Mouse (Mus musculus) embryo, embryonic 10.5 days (tissue): ENCODE measurements around the gene Fam107a.
A peak's percentile ranks its signal among the peaks of the same experiment; 100 is the strongest.
"Not testable (repeated sequence)": the region's sequence is repeated elsewhere in the genome, so short reads cannot be mapped to it uniquely, and the experiment has no call there.

Experiments
- DNase-seq: peaks from one replicate; pipeline ENCODE4 v3.0.0-alpha.2; 2015; ENCODE audit warnings: low spot score

The Fam107a gene

DNA sequence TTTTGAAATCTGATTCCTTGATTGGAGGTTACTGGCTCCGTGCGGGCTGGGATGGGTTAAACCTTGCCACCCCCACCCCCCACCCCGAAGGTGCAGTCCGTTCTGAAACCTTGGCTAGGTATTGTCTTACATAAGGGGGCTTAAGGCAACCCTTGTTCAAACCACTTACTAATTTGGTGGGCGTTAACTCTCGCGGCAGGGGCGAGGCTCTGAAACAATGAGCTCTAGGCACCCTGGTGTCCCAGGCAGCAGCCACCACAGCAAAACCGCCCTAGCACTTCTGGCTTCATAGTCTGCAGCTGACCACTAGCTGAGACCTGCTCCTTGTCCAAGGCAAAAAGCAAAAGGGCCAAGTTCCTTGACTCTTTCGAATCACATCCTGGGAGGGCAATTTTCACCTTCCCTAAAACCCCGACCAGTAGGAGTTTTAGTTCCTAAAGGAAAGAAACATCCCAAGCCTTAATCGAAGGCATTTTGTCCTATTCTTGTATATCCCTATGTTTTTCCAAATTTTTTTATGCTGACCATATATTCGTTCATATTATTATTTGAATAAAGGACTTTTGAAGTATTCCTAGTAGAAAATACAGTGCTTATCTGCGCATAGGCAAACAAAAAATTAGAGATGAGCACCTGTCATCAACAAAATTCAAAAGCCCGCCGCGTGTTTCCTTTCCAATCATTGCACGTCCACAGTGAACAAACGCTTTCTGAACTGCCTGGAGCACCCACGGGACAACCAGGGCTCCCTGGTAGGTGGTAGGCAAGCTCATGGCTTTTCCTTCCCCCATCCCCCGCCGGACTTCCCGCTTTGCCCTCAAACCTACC, 1.2 kb downstream of the Fam107a start:
- DNase-seq: peak; percentile 55

DNA sequence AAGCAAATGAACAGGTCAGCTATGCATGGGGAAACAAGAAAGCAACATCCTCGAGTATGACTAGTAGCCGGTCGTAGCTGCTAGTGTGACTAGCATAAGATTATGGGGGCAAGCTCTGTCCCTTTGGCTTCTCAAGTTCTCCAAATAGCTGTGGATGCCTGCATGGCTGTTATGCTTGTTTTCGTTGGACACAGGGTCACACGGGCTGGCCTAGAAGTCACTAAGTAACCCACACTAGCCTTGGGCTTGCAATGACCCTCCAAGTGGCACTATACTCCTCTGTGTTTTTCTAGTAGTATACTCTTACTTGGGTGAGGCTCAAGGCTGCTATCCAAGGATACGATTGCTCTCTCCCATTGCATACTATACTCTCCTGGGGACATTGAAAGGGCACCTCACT, 2.7 kb downstream of the Fam107a start:
- no peak for DNase-seq

DNA sequence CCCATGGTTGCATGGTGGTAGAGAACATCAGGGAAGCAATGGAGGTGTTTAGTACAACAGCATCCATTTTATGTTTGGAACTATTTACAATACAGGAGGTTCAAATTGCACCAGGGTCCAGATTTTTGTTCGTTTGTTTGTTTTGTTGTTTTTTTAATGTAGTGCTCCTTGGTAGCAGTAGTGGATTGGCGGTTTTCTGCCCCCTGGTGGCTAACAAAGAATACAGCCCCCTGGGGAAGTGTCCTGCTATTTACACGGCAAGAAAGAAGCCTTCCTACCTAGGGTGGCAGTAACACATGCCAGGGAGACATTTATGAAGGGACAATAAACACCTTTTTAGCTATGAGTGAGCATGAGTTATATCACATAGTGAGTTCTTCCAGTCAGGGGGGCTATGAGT, 3.3 kb downstream of the Fam107a start:
- peak; percentile 53 for DNase-seq

DNA sequence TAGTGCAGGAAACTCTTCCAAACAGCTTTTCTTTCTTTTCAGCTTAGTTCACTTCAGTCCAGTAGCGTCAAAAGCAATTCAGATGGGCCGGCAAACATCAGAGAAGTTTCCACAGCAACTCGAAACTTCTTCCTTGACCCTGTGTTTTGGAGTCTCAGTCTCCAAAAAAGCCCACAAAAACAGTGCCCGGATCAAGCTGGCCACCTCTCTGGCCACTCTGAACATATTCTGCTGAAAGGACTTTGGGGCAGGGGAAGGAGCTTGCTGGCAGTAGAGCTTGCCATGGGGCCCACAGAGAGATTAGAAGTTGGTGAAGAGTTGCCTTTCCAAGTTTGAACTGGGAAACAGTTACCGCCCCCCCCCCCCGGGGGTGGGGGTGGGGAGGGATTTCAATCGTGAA, 3.9 kb downstream of the Fam107a start:
- no peak for DNase-seq

DNA sequence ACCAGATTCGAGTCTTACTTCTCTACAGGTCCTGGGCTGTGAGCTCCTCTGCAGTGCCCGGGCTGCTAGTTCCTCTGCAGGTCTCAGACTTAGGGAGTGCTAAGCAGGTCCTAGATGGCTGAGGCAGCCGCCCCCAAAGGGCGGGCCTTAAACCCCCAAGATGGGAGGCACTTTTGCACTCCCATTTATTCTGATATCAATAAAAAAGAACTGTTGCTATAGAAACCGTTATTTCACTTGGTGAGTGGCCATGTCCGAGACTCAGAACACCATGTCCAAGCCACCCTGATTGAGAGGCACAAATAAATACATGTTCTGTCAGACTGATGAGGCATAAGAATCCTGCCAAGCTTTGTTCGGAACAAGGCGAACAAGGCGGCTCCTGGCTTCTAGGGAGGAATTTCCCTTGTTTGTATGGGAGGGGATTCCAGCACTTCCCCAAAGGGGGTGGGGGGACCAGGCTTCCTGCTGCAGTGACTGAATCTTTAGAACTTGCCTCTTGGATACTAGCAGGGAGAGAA, 8.1 kb downstream of the Fam107a start:
- DNase-seq: no peak

DNA sequence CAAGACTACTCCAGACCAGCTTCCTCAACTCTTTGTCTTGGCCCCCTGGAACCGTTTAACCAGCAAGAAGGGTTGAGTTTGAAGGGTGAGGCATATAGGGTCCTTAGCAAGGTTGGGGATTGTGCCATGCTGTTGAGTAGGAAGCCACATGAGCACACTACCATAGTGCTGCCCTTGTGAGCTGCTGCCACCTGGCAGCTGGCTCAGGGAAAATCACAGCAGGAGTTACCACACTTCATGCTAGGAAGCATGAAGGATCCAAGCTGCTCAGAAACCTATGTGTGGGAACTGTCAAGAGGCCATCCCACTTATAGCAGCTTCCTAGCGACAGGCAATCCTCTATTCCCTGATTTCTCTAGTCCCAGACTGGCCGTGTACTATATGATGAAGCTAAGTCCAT, 9.2 kb downstream of the Fam107a start:
- no peak for DNase-seq

DNA sequence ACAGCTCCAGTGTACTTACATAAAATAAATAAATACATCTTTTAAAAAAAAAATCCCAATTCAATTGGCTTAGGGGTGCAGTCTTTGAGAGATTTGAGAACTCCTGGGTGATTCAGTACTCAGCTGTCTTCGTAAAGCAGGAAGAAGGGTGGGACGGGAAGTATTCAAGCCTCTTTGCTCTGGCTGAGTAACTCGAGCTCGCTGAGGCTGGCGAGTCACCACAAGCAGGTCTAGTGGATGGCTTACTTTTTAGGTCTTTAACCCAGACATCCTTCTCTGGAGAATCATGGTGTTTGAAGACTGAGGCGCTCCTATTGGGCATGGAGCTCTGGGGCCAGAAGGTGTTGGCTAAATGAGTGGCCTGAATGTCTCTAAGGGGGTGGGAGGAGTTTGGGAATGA, 10.9 kb downstream of the Fam107a start:
- no peak for DNase-seq

DNA sequence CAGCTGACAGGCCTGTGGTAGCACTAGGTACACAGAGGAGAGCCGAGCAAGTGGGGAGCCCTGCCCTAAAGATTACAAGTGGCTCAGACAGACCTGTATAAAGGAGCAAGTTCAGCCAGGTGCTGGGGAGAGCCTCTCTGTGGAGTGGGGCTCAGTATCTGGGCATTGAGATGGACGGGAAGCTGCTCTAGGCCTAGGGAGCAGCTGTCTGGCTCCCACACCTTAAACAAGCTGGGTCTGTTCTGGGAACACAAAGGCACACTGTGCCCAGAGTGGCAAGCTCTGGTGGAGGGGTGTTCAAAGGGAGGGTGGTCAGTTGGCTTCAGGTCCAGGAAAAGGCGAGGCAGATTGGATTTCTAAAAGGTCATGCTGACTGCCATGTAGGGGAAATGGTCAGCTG, 12.8 kb downstream of the Fam107a start:
- no peak for DNase-seq

DNA sequence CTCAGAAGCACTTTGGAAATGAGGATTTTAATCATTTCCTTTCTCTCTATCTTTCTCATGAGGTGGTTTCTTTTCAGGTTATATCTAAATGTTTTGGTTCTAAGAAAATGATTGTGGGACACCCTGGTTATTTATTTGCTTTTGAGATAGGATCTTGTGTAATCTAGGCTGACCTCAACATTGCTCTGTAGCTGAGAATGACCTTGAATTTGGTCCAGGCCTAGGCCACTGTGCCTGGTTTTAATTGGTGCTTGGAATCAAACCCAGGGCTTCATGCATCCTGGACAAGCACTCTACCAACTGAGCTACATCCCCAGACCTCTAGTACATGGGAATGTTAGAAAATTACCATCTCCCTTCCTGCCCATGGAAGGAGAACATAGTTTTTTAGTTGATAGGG, 13.7 kb downstream of the Fam107a start:
- DNase-seq: no peak

DNA sequence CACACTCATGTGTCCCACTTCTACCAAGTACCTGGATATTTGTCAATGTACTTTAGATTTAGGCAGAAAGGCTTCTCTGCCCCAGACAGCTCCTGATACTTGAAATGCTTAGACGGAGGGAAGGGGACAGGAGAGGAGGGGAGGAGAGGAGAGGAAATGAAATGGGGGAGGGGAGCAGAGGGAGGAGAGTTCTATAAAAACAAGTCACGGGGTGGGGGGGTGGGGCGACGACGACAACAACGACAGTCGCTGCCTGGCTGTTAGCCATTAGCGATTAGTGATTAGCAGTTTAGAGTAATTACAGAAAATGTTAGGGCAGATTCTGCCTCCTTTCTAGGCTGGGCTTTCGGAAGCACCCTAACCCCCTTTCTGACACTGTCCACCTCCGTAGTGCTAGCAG, 15.1 kb downstream of the Fam107a start:
- no peak for DNase-seq

DNA sequence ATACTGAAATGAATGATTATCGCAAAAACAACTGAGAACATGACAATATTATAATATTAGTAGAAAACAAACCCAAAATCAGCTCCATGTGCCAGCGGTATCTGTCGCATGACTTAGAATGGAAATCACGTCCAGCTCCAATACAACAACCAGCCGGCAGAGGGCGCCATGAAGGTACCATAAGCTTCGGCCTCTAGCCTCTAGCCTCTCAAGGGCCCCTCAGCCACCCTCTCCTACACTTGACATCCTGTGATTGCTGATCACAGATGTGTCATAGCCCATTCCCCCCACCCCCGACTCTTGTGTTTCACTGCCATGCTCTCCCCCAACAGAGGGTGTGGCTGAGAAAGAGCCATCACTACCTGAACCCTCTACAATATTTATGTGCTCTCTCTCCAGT, 17.5 kb downstream of the Fam107a start:
- peak; percentile 85 for DNase-seq

DNA sequence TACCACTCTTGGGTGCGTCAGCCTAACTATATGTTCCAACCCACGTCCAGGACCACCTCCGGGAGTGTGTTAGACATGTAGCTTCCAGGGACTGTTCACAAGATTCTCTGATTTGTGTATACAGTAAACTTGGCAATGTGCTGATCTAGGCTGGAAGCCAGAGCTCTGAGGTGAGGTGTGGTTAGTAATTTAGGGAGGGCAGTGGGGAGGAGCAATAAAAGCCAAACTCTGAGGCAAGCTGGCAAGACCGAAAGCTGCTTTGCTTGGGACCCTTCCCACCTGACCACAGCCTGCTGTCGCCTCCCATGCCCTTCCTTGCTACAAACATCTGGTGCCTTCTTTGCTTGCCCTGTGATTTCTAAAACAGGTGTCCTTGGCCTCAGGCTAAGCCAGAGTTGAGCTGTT, 19.9 kb downstream of the Fam107a start:
- DNase-seq: no peak

DNA sequence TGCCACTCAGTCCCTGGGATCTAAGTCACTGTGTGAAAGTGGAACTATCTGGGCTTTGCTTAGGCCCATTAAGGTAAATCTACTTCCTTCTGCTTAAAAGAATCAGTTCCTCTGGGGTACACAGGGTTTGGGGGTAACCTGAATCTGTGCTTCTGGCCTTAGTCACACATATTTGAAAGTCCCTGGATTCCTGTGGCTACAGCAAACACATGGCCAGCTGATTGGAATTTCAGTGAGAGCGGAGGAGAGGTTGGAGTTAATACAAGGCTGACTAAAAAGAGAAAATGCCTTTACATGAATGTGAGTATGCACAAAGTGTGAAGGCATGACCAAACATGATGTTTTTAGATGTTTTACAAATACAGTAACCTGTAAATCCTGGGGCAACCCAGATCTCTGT, 23.6 kb downstream of the Fam107a start:
- no peak for DNase-seq

DNA sequence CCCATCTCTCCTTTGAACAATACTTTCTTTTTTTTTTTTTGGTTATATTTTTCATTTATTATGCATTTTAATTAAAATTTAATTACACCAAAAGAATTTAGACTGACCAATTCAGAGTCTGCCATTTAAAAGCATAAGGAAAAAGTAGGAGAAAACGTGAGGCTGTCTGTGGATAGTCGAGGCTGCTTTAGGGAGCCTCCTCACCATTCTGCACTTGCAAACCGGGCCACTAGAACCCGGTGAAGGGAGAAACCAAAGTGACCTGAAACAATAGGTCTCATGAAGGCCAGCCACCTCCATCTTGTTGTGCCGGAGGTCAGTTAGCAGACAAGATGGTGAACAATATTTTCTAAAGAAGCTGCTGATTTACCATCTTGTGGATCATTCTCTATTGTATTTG, 31.2 kb downstream of the Fam107a start:
- not testable (repeated sequence) for DNase-seq

DNA sequence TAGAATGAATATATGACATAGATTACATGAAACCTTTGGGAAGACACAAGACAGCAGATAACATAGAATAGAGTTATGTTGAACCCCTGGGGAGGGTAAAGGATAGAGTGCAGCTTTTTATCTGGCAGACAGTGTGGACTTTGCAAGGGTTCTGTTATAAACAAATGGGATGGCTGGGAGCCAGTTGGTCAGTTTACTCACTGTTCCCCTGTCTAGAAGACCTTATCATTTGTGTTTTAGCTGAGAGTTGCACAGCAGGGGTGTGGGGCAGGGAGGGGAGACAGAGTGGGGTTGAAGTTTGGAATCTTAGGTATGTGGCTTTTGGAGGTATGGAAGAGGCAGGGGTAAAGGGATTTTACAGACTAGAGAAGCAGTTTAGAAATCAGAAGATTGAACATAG, 34.0 kb downstream of the Fam107a start:
- DNase-seq: no peak

DNA sequence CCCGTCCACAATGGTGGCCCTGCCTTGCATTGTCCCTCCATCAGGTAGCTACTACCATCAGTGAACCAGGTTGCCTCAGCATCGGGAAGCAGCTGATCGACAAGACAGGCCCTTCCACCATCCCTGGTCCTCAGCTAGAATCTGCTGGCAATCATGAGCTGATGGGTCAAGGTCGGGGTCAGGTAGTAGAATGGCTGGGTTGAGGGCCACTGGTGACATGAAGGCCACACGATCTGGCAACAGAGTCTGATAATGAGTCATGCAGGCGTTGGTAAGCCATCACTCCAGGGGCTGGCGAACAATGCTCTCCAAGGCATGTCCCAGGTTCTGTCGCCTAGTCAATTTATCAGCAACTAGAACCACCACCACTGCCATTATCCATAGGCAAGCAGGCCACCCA, 46.5 kb downstream of the Fam107a start:
- not testable (repeated sequence) for DNase-seq

DNA sequence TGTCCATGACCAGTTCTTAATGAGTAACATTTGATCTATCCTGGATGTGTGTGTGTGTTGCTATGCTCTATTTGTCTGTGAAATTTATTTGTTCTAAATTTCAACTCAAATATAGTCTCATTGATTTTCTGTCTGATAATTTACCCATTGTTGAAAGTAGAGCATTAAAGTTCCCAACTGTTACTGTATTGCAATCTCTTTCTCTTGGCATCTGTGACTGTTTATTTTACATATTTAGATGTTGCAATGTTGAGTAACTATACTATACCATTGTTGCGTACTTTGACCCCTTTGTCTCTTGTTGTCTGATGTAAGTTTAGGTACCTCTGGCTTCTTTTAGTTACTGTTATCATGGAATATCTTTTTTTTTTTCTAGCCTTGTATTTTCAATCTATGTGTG, 53.4 kb downstream of the Fam107a start:
- no peak for DNase-seq

DNA sequence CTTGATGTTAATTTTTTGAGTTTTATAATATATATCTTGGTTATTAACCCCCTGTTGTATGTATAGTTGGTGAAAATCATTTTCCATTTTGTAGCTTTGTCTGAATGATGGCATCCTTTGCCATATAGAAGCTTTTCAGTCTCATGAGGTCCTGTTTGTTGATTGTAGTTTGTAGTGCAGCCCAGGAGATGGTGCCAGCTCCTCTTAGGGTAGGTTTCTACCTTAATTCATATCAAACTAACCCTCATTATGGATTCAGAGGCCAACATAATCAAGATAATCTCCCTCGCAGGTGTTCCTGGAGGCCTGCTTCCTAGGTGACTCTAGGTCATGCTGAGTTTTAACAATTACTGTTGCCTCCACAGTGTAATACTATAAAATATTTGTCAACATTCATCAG, 55.6 kb downstream of the Fam107a start:
- no peak for DNase-seq

DNA sequence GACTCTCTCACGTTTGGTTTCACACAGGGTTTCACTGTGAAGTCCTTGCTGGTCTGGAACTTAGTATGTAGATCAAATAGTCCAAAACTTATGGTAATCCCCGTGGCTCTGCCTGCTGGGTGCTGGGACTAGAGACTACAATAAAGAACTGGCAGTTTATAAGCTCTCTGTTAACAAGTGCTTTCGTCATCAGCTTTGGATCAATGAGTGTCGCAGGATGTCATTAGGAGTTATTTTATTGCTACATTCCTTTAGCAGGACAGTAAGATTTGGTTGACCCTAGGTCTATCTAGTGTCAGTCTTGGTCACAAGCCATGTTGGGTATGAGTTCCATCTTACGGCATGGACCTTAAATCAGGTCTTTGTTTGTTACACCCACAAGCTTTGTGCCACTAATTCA, 57.6 kb downstream of the Fam107a start:
- DNase-seq: no peak

DNA sequence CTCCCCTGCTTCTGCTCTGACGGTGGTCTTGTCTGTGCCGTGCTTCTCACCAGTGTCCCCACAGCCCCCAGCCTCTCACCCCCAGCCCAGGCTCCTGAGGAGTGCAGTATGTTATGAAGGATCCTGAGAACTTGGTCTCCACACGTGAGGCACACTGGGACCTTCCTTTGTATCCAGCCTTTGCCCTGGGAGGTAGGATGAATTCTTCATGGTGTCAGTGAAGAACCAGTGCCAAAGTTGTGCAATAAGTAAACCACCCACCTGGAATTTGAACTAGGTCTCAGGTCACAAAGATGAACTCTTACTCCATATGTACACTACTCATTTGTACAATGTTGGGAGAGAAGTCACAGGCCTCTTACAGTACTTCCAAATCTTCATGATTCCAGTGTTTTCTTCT, 58.7 kb downstream of the Fam107a start, which contains the start of gene Acox2:
TSS of gene Acox2 (minus strand) at position 188 of the 400 bp plus-strand sequence.
- DNase-seq: no peak

DNA sequence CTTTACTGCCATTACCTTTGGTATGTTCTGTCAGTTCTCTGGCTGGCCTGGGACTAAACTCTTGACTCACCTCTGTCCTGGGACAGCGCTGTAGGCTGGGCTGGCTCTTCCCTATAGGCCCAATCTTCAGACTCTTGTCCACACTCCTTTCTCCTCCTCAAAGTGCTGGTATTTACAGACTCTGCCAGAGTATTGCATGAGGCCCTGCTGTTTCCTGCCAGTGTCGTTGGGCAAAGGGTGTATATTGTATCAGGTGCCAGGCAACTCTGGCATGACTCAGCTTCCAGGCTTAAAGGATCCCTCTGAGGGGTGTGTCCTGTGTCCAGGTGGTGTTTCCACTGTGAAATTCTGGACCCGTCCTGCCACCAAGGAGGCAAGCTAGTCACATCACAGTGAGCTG, 59.1 kb downstream of the Fam107a start:
- no peak for DNase-seq

DNA sequence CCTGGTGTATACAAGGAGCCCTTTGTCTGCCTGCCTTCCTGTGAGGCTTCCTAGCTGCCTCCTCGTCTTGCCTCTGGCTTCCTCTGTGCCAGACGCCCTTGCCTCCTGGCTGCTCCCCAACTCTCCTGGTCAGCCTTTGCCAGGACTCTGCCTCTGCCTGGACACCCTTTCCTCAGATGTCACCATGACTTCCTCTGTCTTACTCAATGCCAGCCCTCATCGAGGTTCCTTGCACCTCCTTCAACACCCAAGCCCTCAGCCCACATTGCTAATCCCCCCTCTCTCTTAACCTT, 59.5 kb downstream of the Fam107a start:
- DNase-seq: no peak

DNA sequence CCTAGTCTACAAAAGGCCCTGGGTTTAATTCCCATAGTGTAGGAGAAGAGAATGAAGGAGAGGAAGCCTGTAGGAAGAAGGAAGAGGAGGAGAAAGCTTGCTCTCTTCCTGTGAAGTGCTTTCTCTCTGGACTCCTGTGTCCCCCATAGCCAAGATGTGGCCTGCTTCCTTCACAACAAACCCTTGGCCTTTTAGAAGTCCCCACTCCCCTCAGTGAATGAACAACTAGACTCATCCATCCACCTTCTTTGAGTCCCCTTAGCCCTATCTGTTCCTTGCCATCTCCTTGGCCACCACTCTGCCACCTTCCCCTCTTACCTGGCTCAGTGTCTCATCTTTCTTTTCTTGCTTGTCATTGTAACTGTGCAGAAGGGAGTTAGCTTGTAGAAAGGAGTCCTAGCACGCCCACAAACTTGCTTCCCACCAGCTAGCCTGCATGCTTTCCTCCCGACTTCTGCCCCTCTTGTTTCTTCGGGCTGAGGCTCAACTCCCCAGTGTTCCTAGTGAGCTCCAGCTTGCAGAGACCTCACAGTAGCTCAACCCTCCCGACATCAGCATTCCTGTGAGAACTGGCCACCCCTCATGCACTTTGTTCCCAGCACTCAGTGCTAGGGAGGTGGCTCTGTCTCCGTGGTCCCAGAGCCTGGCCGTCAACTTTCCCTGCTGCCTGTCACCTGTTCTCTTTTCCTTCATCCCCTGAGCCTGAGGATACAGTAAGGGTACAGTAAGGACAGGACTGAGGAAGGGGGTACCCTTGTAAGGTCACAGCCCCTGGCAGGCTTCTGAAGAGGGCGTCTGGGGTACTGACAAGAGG, 60.1 kb downstream of the Fam107a start:
- DNase-seq: no peak
